Mouse (Mus musculus): ENCODE measurements around the gene Dnajc2.
"Not testable (repeated sequence)": the region's sequence is repeated elsewhere in the genome, so short reads cannot be mapped to it uniquely, and the experiment has no call there.

Gene Dnajc2

GRCm38 (mm10) chr5:21743606-21744005 lies 41.4 kb downstream of the Dnajc2 start:
- DNase-seq (ENCODE audit: low read depth, low spot score): no peak

GRCm38 (mm10) chr5:21739881-21740280 lies 45.2 kb downstream of the Dnajc2 start:
- DNase-seq (ENCODE audit: low read depth, low spot score): peak; percentile 78

- DNase-seq (ENCODE audit: low read depth, low spot score): no peak
These were observed 45.9 kb downstream of the Dnajc2 start for GRCm38 (mm10) chr5:21739120-21739519.

DNA sequence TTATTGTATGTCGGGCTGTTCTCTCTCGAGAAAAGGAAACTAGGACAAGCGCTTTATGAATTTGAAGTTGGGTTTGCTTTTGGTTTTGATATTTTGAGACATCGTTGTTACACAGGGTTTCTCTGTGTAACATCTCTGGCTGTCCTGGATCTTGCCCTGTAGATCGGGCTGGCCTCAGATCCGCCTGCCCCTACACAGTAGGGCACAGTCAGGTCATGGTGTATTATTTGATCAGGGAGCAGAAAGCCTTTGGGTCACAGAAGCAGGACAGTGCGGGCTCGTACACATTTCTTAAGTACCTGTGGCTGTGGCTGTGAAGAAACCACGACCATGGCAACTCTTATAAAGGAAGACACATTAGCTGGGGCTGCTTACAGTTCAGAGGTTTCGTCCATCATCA lies 47.4 kb downstream of the Dnajc2 start:
- DNase-seq (ENCODE audit: low read depth, low spot score): no peak

DNA sequence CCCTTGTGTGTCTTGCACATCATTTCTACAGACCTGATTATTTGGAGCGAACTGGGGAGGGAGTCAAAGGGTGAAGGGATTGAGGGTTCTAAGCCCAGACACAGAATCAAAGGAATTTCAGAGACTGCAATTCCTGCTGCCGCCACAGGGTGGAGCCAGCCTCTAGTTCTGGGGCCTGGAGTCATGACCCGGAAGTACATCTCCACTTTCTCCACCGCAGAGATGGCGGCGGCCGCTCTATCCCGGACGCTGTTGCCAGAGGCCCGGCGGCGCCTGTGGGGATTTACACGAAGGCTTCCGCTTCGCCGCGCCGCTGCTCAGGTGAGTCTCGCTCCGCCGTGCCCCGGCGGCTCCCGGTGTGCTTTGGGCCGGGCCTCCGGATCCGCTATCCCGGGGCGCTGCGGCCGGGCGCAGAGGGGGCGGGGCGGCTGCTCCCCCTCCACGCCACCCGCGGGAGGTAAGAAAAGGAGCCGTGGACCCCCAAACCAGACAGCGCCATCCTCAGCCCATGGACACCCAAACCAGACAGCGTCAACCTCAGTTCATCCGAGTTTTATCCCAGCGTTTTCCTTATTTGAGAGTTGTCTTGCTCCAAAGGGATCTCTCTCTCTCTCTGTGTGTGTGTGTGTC lies 48.0 kb downstream of the Dnajc2 start, which contains the start of gene Pmpcb:
Gene Pmpcb, plus strand, starts transcription at position 186 of the 630 bp plus-strand sequence.
- peak; percentile 92 for DNase-seq (ENCODE audit: low read depth, low spot score)

GRCm38 (mm10) chr5:21736046-21736445 lies 49.0 kb downstream of the Dnajc2 start:
- peak; percentile 36 for DNase-seq (ENCODE audit: low read depth, low spot score)

GRCm38 (mm10) chr5:21735584-21735983 lies 49.5 kb downstream of the Dnajc2 start:
- peak; percentile 94 for DNase-seq (ENCODE audit: low read depth, low spot score)

GRCm38 (mm10) chr5:21735100-21735499 lies 50.0 kb downstream of the Dnajc2 start:
- DNase-seq (ENCODE audit: low read depth, low spot score): peak; percentile 35

GRCm38 (mm10) chr5:21732930-21733329 lies 52.1 kb downstream of the Dnajc2 start:
- DNase-seq (ENCODE audit: low read depth, low spot score): peak; percentile 63

GRCm38 (mm10) chr5:21732177-21732911 lies 52.7 kb downstream of the Dnajc2 start:
- peak; percentile 85 for DNase-seq (ENCODE audit: low read depth, low spot score)

GRCm38 (mm10) chr5:21729107-21729506 lies 55.9 kb downstream of the Dnajc2 start:
- no peak for DNase-seq (ENCODE audit: low read depth, low spot score)

- no peak for DNase-seq (ENCODE audit: low read depth, low spot score)
These were observed 60.2 kb downstream of the Dnajc2 start for GRCm38 (mm10) chr5:21724872-21725271.

DNA sequence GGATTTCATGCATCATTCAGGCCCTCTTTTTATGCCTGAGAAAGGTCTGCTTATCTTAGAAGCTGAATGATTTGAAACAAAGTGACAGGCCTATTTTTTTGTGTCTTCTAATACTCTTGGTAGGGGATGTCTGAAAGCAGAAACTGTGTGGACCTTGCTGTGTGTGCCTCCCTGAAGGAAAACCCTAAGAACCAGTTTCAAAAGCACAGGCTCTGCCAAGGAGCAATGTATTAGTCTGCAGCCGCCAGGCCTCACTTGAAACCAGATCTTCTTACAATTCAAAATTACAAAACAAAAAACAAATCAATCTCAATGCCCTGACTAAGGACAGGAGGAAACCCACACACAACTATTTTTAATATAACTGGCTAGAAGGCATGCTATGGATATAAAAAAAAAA lies 60.6 kb downstream of the Dnajc2 start:
- no peak for DNase-seq (ENCODE audit: low read depth, low spot score)

- no peak for DNase-seq (ENCODE audit: low read depth, low spot score)
These were observed 65.8 kb downstream of the Dnajc2 start for GRCm38 (mm10) chr5:21719209-21719608.

DNA sequence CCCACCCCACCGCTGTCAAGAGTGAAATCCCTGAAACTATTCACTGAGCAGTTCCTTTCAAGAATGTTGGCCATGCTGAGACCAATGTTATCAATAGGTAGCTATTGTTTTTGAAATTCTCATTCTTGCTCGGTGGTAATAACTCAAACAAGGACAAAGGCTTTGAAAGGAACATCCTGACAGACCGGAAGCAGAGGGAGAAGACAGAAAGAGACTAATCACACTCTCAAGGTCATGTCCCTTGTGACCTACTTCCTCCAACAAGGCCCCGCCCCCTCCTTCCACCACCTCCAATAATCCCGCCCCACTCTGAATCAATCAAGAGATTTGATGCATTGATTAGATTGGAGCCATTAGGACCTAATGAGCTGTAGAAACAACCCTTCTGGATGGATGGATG lies 66.5 kb downstream of the Dnajc2 start:
- peak; percentile 80 for DNase-seq (ENCODE audit: low read depth, low spot score)

DNA sequence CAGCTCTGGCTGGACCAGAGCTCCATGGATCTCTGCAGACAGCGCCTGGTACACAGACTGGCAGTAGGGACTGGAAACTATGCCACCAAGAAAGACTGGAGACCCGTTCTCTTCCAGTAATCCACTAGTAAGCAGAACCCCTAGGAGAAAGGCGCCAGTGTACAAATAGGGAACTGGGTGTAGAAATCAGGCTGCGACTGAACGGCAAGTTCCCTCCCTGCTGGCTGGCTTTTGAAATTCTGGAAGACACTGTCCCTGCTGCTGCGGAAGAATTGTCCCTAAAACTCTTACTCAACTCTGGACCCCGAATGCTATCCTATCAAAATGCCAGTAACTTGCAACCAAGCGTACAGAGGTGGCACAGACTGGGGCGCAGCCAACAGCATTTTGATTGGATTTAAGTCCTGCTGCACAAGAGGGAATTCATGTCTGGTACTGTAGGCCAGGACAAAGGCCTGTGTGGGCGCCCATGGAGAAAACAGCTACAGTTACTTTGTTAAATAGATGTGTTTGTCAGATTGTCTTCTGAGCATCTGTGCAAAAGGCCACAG lies 67.8 kb downstream of the Dnajc2 start:
- no peak for DNase-seq (ENCODE audit: low read depth, low spot score)

- no peak for DNase-seq (ENCODE audit: low read depth, low spot score)
These were observed 70.6 kb downstream of the Dnajc2 start for GRCm38 (mm10) chr5:21714447-21714846.

DNA sequence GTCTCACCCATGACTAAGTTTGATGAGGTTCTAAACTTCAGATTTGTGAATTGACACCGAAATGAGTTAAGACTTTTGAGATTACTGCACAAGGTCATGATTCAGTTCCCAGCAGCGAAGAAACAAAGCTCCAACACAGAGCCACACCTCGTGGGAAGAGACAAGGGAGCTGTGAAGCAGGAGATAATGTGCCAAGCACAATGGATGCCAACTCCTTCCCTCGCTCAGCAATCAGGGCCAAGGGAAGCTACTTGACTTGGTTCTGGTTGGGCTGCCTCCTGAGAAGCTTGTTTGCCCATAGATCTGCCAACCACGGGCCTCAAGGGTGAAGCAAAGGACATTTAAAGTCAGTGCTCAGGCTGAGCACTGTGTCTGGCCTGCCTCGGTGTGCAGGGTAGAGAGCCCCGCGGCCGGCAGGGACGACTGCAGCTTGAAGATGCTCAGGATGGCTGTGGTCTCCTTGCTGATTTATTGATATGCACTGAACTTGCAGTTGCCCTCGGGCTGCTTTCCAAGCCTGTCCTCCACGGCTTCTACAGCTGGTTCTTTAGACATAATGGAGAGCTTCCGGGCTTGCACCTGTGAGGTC lies 72.8 kb downstream of the Dnajc2 start:
- DNase-seq (ENCODE audit: low read depth, low spot score): no peak

DNA sequence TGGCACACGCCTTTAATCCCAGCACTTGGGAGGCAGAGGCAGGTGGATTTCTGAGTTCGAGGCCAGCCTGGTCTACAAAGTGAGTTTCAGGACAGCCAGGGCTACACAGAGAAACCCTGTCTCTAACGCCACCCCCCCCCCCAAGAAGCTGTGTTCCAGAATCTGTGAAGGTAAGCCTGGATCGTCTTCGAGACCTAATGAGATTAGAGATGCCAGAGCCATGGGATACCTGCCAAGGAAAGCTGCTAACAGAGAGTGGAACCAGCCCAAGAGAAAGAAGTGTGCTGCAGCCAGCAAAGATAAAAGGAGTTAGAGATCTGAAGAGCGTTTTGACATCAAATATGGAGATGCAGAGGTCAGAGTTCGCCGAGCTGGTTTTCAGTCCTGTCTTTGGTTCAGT lies 77.0 kb downstream of the Dnajc2 start:
- not testable (repeated sequence) for DNase-seq (ENCODE audit: low read depth, low spot score)

Measured in R1 (cell line).